Mouse (Mus musculus): ENCODE results near the gene Syngap1.

GRCm38 (mm10) chr17:27021736-27022135 lies 80.7 kb downstream of the Syngap1 start:
- TF ChIP-seq CTCF (IDR thresholded peaks at IDR 0.05; ENCODE audit: control insufficient read depth, insufficient read depth, insufficient read length), result no peak
- no peak for TF ChIP-seq USF1 (IDR thresholded peaks at IDR 0.05; ENCODE audit: low read depth)
- no peak for TF ChIP-seq MAX (IDR thresholded peaks at IDR 0.05)
- TF ChIP-seq CEBPB (IDR thresholded peaks at IDR 0.05; ENCODE audit: low read depth), result no peak
- TF ChIP-seq MYOG (IDR thresholded peaks at IDR 0.05; ENCODE audit: control insufficient read depth, extremely low read depth, insufficient read length), result no peak
- TF ChIP-seq MYOD1 (IDR thresholded peaks at IDR 0.05; ENCODE audit: control insufficient read depth, insufficient read length, low read depth), result no peak
- TF ChIP-seq FOSL1 (IDR thresholded peaks at IDR 0.05; ENCODE audit: insufficient read depth, low read length, poor library complexity, severe bottlenecking), result no peak
